Mouse (Mus musculus) liver, embryonic 12.5 days (tissue): ENCODE results near the gene Galnt10. TPM values are rescaled to one million over a fixed set of nuclear protein-coding genes. Genes with fewer than 3 reads are reported as not detected.

Experiments used
- ATAC-seq: fragments of 200-750 bp; cut with Nextera tagmentation; 2 replicates; pipeline ENCODE4 v1.8.0; 2017; ENCODE audit warnings: moderate number of reproducible peaks, mild to moderate bottlenecking, moderate library complexity
- H3K27ac ChIP-seq: fragments of 300-500 bp; sonication (generic); 2 replicates; pipeline ENCODE4 v1.5.1; 2016; ENCODE audit warnings: mild to moderate bottlenecking
- H3K27me3 ChIP-seq: fragments of 300-500 bp; sonication (generic); replicated peaks from 2 replicates; pipeline ENCODE4 v1.6.1; 2016; ENCODE audit warnings: mild to moderate bottlenecking, moderate library complexity
- H3K36me3 ChIP-seq: fragments of 300-500 bp; sonication (generic); 2 replicates; pipeline ENCODE4 v1.6.1; 2016; ENCODE audit warnings: mild to moderate bottlenecking, moderate library complexity
- H3K4me1 ChIP-seq: fragments of 300-500 bp; sonication (generic); 2 replicates; pipeline ENCODE4 v1.6.1; 2016
- H3K4me2 ChIP-seq: fragments of 300-500 bp; sonication (generic); 2 replicates; pipeline ENCODE4 v1.6.1; 2016; ENCODE audit warnings: mild to moderate bottlenecking, moderate library complexity
- H3K4me3 ChIP-seq: fragments of 300-500 bp; sonication (generic); 2 replicates; pipeline ENCODE4 v1.5.1; 2016; ENCODE audit warnings: mild to moderate bottlenecking, moderate library complexity
- H3K9ac ChIP-seq: fragments of 300-500 bp; sonication (generic); 2 replicates; pipeline ENCODE4 v1.6.1; 2016; ENCODE audit warnings: mild to moderate bottlenecking, moderate library complexity
- H3K9me3 ChIP-seq: fragments of 300-500 bp; sonication (generic); replicated peaks from 2 replicates; pipeline ENCODE4 v1.6.1; 2016; ENCODE audit warnings: mild to moderate bottlenecking, moderate library complexity
- WGBS: fragments of 180-500 bp; shearing (Covaris S2); methylation state at CpG from one replicate; pipeline ENCODE4 v1.1.7; 2016; ENCODE audit not compliant: insufficient replicate concordance; 5-methylcytosine and 5-hydroxymethylcytosine counted together
- polyA plus RNA-seq: library from polyadenylated mRNA; unstranded; fragments of >200 nt; fragmentation: Nextera tagmentation; extraction: Ambion mirVana; gene quantifications from 2 replicates; pipeline ENCODE4 v1.2.1, GENCODE M21; 2016

Galnt10 gene
- polyA plus RNA-seq, 1 experiment from 2014 or later: 34.2 TPM

DNA sequence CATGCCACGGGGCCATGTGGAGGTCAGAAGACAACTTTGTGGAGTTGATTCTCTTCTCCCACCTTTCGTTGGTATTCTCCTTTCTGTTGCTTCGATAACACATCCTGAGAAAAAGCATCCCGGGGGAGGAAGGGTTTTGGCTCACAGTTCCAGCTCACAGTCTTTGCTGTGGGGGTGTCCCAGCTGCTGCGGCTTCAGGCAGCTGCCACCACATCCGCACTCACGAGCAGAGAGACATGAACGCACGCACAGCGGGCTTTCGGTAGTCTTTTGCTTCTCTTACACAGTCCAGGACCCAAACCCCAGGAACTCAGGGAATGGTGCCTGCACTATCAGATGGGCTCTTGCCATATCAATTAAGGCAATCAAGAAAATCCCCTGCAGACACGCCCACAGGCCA lies 37.9 kb downstream of the Galnt10 start:
- ATAC-seq: no peak
- peaks cover 83% of the 10 kb centered on the region for H3K4me1 ChIP-seq
- no peak overlapping the region for H3K4me3 ChIP-seq
- peaks cover 18% of the 10 kb centered on the region for H3K36me3 ChIP-seq
- H3K27me3 ChIP-seq: no peaks in the 10 kb centered on the region
- no peak overlapping the region for H3K9ac ChIP-seq
- no peaks in the 10 kb centered on the region for H3K9me3 ChIP-seq
- H3K4me2 ChIP-seq: no peak overlapping the region
- H3K27ac ChIP-seq: no peak overlapping the region
- WGBS: 82% methylated on average over 12 of the region's 12 CpGs

DNA sequence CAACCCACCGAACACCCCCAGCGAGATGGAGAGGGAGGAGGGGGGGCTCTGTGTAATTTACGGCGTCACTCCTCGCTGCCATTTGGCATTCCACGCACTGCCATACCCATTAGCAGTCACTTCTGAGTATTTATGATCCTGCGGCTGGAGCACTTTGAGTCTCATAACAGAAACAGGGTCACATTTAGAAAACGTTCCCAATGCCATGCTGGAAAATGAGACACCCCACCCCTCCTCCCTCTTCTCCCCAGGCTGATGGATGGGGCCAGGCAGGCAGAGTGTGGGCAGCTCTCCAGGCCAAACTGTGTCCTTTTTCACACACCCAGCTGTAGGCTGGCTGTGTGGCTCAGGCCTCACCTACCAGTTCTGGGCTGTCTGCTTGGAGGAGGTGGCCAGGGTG lies 38.7 kb downstream of the Galnt10 start:
- Histone ChIP-seq H3K36me3 (peaks cover 10% of the 10 kb centered on the region), H3K27ac (no peak overlapping the region), H3K9ac (no peak overlapping the region), H3K4me2 (no peak overlapping the region), H3K9me3 (no peaks in the 10 kb centered on the region), H3K4me1 (peaks cover 86% of the 10 kb centered on the region), H3K4me3 (no peak overlapping the region), H3K27me3 (no peaks in the 10 kb centered on the region)
- 75% methylated on average over 8 of the region's 8 CpGs for WGBS
- ATAC-seq: no peak

- Histone ChIP-seq H3K9ac (peak overlapping the region; percentile 13; the same call in 1 of the 2 replicates), H3K9me3 (no peaks in the 10 kb centered on the region), H3K4me3 (no peak overlapping the region), H3K4me2 (no peak overlapping the region), H3K27me3 (no peaks in the 10 kb centered on the region), H3K4me1 (peaks cover 95% of the 10 kb centered on the region), H3K36me3 (peaks cover under 1% of the 10 kb centered on the region), H3K27ac (no peak overlapping the region)
- 20% methylated on average over 5 of the region's 5 CpGs for WGBS
- no peak for ATAC-seq
Observed at GRCm38 (mm10) chr11:57684891-57685290, 39.6 kb downstream of the Galnt10 start.

DNA sequence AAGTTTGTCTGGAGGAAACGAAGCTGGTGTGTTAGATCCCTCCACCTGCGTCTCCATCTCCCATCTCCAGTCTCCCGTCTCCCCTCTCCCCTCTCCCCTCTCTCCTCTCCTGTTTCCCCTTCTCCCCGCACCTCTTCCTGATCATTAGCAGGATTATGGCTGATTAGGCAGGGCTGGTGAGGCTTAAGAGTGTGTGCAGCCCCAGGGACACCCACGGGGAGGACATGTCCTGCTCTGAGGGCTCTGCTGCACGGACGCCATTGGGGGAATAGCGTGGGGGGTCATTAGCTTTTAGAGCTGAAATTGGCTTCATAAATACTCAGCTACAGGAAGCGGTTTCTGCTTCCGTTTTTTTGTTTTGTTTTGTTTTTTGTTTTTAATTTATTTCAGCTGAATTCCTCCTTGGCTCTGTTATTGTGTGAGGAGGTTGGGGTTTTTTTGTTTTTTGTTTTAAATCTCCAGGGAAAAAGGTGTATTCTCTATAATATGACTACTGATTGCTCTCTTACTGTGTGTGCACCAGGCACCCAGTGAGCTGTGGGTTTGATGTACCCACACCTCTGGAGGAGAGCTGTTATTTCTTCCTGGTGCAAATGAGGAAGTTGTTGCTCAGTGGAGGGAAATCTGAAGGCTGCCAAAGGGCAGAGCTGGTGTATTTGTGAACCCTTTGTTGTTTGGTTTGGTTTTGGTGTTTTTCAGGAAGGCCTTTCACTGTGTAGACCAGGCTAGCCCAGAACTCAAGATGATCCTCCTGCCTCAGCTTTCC lies 40.6 kb downstream of the Galnt10 start:
- no peak for ATAC-seq
- Histone ChIP-seq H3K36me3 (no peaks in the 10 kb centered on the region), H3K27me3 (no peaks in the 10 kb centered on the region), H3K27ac (peak overlapping the region; percentile 73), H3K4me2 (peak overlapping the region; percentile 52), H3K4me1 (peaks cover 95% of the 10 kb centered on the region), H3K4me3 (no peak overlapping the region; the same call in 1 of the 2 replicates), H3K9ac (peak overlapping the region; percentile 40), H3K9me3 (no peaks in the 10 kb centered on the region)
- WGBS: 33% methylated on average over 10 of the region's 10 CpGs

DNA sequence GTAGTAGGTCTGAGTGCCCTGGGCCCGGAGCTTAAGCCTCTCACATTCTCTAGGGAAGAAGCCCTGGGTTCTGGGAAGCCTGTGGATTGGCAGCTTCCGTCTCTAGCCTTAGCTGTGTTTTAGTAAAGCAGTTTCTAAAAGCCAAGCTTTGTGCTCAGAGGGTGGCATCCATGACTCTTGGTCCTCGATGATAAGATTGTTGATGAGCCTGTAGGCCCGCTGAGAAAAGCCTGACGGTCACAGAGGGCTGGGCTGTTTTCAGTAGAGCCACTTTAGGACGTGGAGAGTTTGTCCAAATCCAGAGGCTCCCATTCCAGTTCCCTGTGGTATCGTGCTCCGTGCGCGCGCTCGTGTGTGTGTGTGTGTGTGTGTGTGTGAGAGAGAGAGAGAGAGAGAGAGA lies 41.6 kb downstream of the Galnt10 start:
- peak; percentile 57 for ATAC-seq
- H3K4me2 ChIP-seq: peak overlapping the region; percentile 52
- WGBS: 60% methylated on average over 12 of the region's 12 CpGs
- no peaks in the 10 kb centered on the region for H3K36me3 ChIP-seq
- peaks cover 96% of the 10 kb centered on the region for H3K4me1 ChIP-seq
- H3K9ac ChIP-seq: peak overlapping the region; percentile 40
- peak overlapping the region; percentile 8; the same call in 1 of the 2 replicates for H3K4me3 ChIP-seq
- no peaks in the 10 kb centered on the region for H3K9me3 ChIP-seq
- H3K27me3 ChIP-seq: no peaks in the 10 kb centered on the region
- peak overlapping the region; percentile 73 for H3K27ac ChIP-seq

DNA sequence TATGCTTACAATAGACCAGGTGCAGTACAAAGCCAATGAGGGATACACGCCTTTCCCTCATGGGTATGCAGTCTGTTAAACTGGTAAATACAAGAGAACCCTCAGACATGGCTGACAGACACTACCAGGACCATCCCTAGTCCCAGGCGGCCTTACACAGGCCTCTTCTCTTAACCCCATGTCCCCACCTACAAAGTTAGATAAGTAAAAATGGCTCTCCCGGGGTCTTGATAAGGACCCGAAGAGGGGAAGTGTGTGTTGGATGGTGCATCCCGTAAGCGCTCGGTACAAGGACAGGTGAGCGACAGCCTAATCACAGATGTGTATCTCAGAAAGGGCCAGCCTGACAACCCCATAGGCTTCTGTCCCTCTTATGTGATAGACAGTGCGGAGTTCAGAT lies 42.0 kb downstream of the Galnt10 start:
- peak overlapping the region; percentile 40 for H3K9ac ChIP-seq
- H3K4me3 ChIP-seq: no peak overlapping the region
- H3K27ac ChIP-seq: peak overlapping the region; percentile 73
- ATAC-seq: peak; percentile 33; the same call in 1 of the 2 replicates
- no peaks in the 10 kb centered on the region for H3K27me3 ChIP-seq
- H3K9me3 ChIP-seq: no peaks in the 10 kb centered on the region
- no peaks in the 10 kb centered on the region for H3K36me3 ChIP-seq
- H3K4me1 ChIP-seq: peaks cover 96% of the 10 kb centered on the region
- 45% methylated on average over 9 of the region's 9 CpGs for WGBS
- H3K4me2 ChIP-seq: peak overlapping the region; percentile 52

GRCm38 (mm10) chr11:57688179-57688929 lies 43.1 kb downstream of the Galnt10 start:
- Histone ChIP-seq H3K27ac (peak overlapping the region; percentile 73), H3K9me3 (no peaks in the 10 kb centered on the region), H3K9ac (peak overlapping the region; percentile 36), H3K4me3 (no peak overlapping the region), H3K4me2 (peak overlapping the region; percentile 52; the same call in 1 of the 2 replicates), H3K4me1 (peaks cover 97% of the 10 kb centered on the region), H3K27me3 (no peaks in the 10 kb centered on the region), H3K36me3 (0 out of 2 replicates have a peak, but pooled peaks cover 5% of the 10 kb centered on the region)
- WGBS: 51% methylated on average over 14 of the region's 14 CpGs
- ATAC-seq: peak; percentile 12

GRCm38 (mm10) chr11:57689811-57690210 lies 44.6 kb downstream of the Galnt10 start:
- Histone ChIP-seq H3K4me1 (peaks cover 85% of the 10 kb centered on the region), H3K4me3 (no peak overlapping the region), H3K27ac (no peak overlapping the region), H3K27me3 (no peaks in the 10 kb centered on the region), H3K4me2 (no peak overlapping the region), H3K9me3 (no peaks in the 10 kb centered on the region), H3K36me3 (0 out of 2 replicates have a peak, but pooled peaks cover 6% of the 10 kb centered on the region), H3K9ac (no peak overlapping the region)
- WGBS: 77% methylated on average over 6 of the region's 6 CpGs
- no peak for ATAC-seq

GRCm38 (mm10) chr11:57690836-57691235 lies 45.6 kb downstream of the Galnt10 start:
- H3K27ac ChIP-seq: no peak overlapping the region
- H3K27me3 ChIP-seq: no peaks in the 10 kb centered on the region
- no peaks in the 10 kb centered on the region for H3K9me3 ChIP-seq
- H3K9ac ChIP-seq: no peak overlapping the region
- ATAC-seq: no peak
- 66% methylated on average over 5 of the region's 5 CpGs for WGBS
- H3K36me3 ChIP-seq: 0 out of 2 replicates have a peak, but pooled peaks cover 6% of the 10 kb centered on the region
- H3K4me1 ChIP-seq: peaks cover 74% of the 10 kb centered on the region
- no peak overlapping the region for H3K4me3 ChIP-seq
- no peak overlapping the region for H3K4me2 ChIP-seq

- no peaks in the 10 kb centered on the region for H3K9me3 ChIP-seq
- H3K36me3 ChIP-seq: 0 out of 2 replicates have a peak, but pooled peaks cover 6% of the 10 kb centered on the region
- H3K9ac ChIP-seq: no peak overlapping the region
- no peaks in the 10 kb centered on the region for H3K27me3 ChIP-seq
- H3K4me2 ChIP-seq: no peak overlapping the region
- H3K4me1 ChIP-seq: peaks cover 71% of the 10 kb centered on the region
- 41% methylated on average over 6 of the region's 6 CpGs for WGBS
- H3K27ac ChIP-seq: no peak overlapping the region
- H3K4me3 ChIP-seq: no peak overlapping the region
- ATAC-seq: peak; percentile 33; the same call in 1 of the 2 replicates
Observed at GRCm38 (mm10) chr11:57691939-57692338, 46.7 kb downstream of the Galnt10 start.

GRCm38 (mm10) chr11:57692726-57693125 lies 47.5 kb downstream of the Galnt10 start:
- WGBS: 87% methylated on average over 7 of the region's 7 CpGs
- no peak overlapping the region for H3K9ac ChIP-seq
- no peak overlapping the region for H3K4me2 ChIP-seq
- no peaks in the 10 kb centered on the region for H3K9me3 ChIP-seq
- H3K27ac ChIP-seq: no peak overlapping the region
- no peak for ATAC-seq
- no peaks in the 10 kb centered on the region for H3K27me3 ChIP-seq
- peaks cover 66% of the 10 kb centered on the region for H3K4me1 ChIP-seq
- no peak overlapping the region for H3K4me3 ChIP-seq
- H3K36me3 ChIP-seq: 0 out of 2 replicates have a peak, but pooled peaks cover 6% of the 10 kb centered on the region

DNA sequence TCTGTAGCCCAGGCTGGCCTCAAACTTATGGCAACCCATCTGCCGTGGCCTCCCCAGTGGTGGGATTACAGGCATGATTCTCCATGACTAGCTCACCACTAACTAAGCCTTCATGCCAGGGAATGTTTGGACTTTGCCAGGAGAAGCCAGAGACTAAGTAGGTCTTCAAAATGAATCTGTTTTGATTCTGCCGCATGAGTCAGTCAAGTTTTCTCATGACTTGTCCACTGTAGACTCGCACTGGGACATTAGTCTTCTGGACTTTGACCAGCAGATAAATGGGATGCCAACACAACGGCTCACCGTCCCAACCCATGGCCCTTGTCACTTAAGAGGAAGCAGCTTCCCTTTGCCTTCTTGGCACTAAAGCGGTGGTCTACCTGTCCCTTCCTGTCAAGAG lies 49.2 kb downstream of the Galnt10 start:
- Histone ChIP-seq H3K27ac (no peak overlapping the region), H3K4me3 (no peak overlapping the region), H3K4me2 (no peak overlapping the region), H3K36me3 (peaks cover 19% of the 10 kb centered on the region; the same call in 1 of the 2 replicates), H3K9ac (no peak overlapping the region), H3K27me3 (no peaks in the 10 kb centered on the region), H3K9me3 (no peaks in the 10 kb centered on the region), H3K4me1 (peaks cover 48% of the 10 kb centered on the region)
- no peak for ATAC-seq
- 85% methylated on average over 6 of the region's 6 CpGs for WGBS
